Mouse (Mus musculus) CD4-positive, CD25-positive, alpha-beta regulatory T cell (primary cell): ENCODE measurements around the gene Arhgef19. TPM values are rescaled to one million over a fixed set of nuclear protein-coding genes. Genes with fewer than 3 reads are reported as not detected.

ENCODE experiments used
- polyA plus RNA-seq: library from polyadenylated mRNA; unstranded; fragments of 100-300 nt; shearing (Covaris generic); gene quantifications from one replicate; pipeline ENCODE4 v1.2.1, GENCODE M21; 2017

The Arhgef19 gene
- not detected for polyA plus RNA-seq

GRCm38 (mm10) chr4:141239388-141240125 lies at the start of gene Arhgef19:
Arhgef19 (plus strand) TSS chr4:141239499.

GRCm38 (mm10) chr4:141213770-141214336 lies 25.4 kb upstream of the Arhgef19 start, which contains the start of gene Rsg1:
Rsg1 (plus strand) TSS chr4:141213956.

GRCm38 (mm10) chr4:141301116-141301553 lies 61.8 kb downstream of the Arhgef19 start, which contains the start of gene Epha2:
Epha2 (plus strand) TSS chr4:141301240.

Other genes with a start within 250 kb of the Arhgef19 start
- not detected for gene Mfap2, start 229.1 kb upstream of the Arhgef19 start, polyA plus RNA-seq
- gene Crocc, start 178.9 kb upstream of the Arhgef19 start, polyA plus RNA-seq, result 5.6 TPM
- 141 TPM for gene Necap2, start 161.1 kb upstream of the Arhgef19 start, polyA plus RNA-seq
- 0.49 TPM for gene Spata21, start 151.2 kb upstream of the Arhgef19 start, polyA plus RNA-seq
- 62.5 TPM for gene Szrd1, start 99.7 kb upstream of the Arhgef19 start, polyA plus RNA-seq
- gene Fbxo42, start 91.6 kb upstream of the Arhgef19 start, polyA plus RNA-seq, result 22.4 TPM
- gene Rsg1, start 25.5 kb upstream of the Arhgef19 start, polyA plus RNA-seq, result 5.5 TPM
- not detected for gene Epha2, start 61.7 kb downstream of the Arhgef19 start, polyA plus RNA-seq
- not detected for gene Fam131c, start 128.7 kb downstream of the Arhgef19 start, polyA plus RNA-seq
- gene Clcnka, start 159.2 kb downstream of the Arhgef19 start, polyA plus RNA-seq, result not detected
- gene Clcnkb, start 176.5 kb downstream of the Arhgef19 start, polyA plus RNA-seq, result 0.30 TPM
- not detected for gene Hspb7, start 181.3 kb downstream of the Arhgef19 start, polyA plus RNA-seq
- gene Srarp, start 196.6 kb downstream of the Arhgef19 start, polyA plus RNA-seq, result not detected
- gene Zbtb17, start 205.2 kb downstream of the Arhgef19 start, polyA plus RNA-seq, result 36.6 TPM